Mouse (Mus musculus) layer of hippocampus, adult 9-10 months (tissue): ENCODE measurements around the gene Olfr1373.
A peak's percentile ranks its signal among the peaks of the same experiment; 100 is the strongest.
"Not testable (repeated sequence)": the region's sequence is repeated elsewhere in the genome, so short reads cannot be mapped to it uniquely, and the experiment has no call there.

Experiments used
- DNase-seq: peaks from one replicate; pipeline ENCODE4 v3.0.0; 2022; ENCODE audit warnings: low spot score

Gene Olfr1373

DNA sequence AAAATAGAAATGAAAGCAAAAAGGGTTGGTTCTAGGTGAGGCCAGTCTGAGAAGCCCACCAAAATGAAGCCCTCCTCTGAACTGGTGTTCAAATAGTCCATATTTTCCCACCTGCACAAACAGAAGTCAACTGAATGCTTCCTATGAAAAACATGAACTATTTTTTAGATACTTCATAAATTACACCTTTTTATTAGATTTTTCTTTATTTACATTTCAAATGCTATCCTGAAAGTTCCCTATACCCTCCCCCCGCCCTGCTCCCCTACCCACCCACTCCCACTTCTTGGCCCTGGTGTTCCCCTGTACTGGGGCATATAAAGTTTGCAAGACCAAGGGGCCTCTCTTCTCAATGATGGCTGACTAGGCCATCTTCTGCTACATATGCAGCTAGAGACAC is at the start of gene Olfr1373:
Olfr1373 (minus strand) TSS at position 101 of the 400 bp plus-strand sequence.
- DNase-seq: not testable (repeated sequence)

DNA sequence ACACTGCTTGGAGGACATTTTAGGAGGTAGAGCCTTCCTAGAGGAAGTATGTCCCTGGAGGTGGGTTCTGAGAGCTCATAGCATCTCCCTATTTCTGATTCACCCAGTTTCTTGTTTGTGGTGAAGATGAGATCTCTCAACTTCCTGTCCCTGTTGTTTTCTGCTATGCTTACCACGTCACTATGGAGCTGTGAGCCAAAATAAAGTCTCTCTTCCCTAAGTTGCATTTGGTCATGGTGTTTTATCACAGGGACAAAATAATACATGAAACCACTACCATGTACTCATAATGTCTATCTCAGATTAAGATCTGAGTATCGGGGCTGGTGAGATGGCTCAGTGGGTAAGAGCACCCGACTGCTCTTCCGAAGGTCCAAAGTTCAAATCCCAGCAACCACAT is 35.3 kb upstream of the Olfr1373 start:
- DNase-seq: not testable (repeated sequence)

DNA sequence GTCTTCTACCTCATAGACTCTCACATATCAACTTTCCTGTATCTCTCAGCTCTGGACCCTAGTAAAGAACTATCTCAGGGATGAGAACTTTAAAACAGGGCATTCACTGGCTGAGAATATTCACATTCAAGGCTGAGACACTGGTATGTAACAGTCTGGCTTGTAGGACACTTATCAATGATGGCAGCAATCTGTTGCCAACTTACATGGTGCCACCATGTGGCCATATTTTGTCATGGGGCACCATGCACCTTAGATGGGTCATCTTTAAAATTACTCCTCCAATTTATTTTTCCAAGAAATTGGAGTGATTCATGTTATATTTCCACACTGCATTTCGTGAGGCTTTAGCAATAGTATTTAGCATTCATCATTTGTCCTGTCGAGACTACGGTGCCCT is 34.6 kb upstream of the Olfr1373 start:
- not testable (repeated sequence) for DNase-seq

DNA sequence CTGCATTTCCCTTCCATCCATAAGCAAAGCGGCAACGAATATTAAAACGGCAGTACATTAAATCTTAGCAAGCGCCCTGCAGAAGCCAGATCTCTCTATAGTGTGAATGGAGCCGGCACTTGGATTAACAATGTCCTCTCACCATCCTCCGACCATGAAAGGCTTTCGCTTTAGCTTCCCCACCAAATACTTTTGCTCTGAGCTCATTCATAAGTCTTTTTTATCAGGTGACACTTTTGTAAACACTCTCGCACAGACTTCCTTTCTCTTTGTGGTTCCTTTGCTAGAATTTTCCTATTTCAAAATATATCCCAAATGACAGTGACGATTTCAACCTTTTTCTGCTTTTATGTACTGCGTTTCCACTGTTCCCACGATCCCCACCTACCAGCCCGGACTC is 23.1 kb upstream of the Olfr1373 start:
- no peak for DNase-seq

DNA sequence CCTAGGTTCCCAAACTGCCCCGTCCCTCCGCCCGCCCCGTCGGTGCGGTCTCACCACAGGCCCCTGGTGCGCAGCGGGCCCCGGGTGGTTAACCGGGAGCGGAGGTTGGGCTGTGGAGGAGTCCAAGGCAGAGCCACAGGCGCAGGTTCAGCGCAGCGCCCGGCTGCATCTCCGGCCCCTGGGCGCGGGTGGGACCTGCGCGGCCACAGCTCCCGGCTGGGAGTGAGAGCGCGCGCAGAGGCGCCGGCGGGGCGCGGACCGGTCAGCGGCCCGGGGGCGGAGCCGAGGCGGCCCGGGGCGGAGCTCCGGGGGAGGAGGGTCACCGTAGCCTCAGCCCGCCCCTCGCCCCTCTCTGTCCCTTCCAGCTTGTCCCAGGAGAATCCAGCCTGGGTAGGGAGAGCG is 22.6 kb upstream of the Olfr1373 start:
- not testable (repeated sequence) for DNase-seq

DNA sequence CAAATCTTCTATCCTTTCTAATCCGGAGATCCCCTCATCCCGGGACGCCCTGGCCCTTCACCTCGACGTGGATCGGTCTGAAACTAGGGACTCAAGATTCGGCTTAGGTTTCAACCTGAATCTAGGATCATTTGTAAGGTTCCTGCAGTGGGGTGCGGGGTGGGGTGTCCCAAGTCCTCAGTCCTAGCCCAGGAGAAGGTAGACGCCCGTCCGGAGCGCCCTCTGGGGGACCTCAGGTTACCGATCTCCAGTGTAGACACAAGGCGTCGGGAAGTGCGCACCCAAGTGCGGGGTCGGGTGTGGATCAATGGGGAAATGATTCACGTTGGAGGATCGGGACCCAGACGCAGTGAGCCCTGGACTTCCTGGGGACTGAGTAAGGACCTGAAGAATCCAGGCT is 21.8 kb upstream of the Olfr1373 start:
- DNase-seq: no peak

DNA sequence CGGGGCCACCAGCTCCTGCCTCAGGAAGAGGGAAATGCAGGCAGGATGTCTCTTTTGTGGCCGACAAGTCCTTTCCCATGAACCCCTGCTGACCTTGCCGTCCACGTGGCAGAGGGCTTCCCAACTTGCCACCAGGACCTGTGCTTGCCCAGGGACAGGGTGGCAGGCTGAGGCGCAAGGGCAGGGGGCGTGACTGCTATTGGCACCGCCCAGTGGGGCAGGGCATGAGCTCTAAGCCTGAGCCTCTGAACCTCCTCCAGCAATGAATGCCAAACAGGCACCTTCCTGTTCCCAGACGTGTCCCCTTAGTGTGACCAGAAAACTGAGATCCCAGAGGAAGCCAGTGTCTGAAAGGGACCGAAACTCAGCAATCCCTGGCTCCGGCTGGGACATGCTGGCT is 18.6 kb upstream of the Olfr1373 start:
- DNase-seq: no peak

DNA sequence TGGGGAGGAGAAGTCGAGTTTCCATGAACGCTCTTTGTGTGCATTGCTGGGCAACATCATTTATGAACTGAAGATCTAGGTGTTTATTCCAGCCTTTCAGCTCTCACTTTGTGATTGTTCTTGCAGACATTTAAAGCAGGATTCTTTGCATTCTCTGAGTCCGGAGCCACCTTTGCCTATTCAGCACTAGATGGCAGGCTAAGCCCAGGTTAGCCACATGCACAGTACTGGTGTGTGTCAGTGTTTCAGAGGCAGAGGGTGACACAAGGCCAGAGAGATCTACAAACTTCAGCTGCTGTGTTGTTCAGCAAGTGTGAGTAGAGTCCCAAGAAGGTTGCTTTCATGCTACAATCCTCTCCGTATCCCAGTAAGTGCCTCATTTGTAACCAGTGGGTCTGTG is 1.7 kb downstream of the Olfr1373 start:
- DNase-seq: peak; percentile 38

DNA sequence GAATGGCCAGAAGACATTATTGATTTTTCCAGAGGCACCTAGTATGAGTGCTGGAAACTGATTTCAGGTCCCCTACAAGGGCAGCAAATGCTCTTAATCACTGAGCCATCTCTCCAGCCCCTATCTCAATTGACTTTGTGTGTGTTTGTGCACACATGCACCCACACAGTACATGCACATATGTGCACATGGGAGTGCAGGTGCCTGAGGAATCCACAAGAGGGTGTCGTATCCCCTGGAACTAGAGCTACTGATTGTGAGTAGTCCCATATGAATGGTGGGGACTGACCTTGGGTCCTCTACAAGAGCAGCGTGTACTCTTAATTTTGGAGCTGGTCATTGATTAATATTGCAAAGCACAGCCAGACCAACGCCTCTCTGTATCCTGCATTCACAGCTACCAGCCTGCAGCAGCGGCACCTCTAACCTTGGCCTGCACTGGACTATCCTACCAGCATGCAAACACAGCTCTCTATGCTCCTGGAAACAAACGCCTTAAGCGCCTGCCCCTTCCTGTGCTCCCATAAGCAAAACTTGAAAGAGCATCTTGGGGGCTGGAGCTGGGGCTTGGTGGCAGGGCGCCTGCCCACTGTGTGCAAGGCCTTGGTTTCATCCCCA is 14.8 kb downstream of the Olfr1373 start:
- no peak for DNase-seq

DNA sequence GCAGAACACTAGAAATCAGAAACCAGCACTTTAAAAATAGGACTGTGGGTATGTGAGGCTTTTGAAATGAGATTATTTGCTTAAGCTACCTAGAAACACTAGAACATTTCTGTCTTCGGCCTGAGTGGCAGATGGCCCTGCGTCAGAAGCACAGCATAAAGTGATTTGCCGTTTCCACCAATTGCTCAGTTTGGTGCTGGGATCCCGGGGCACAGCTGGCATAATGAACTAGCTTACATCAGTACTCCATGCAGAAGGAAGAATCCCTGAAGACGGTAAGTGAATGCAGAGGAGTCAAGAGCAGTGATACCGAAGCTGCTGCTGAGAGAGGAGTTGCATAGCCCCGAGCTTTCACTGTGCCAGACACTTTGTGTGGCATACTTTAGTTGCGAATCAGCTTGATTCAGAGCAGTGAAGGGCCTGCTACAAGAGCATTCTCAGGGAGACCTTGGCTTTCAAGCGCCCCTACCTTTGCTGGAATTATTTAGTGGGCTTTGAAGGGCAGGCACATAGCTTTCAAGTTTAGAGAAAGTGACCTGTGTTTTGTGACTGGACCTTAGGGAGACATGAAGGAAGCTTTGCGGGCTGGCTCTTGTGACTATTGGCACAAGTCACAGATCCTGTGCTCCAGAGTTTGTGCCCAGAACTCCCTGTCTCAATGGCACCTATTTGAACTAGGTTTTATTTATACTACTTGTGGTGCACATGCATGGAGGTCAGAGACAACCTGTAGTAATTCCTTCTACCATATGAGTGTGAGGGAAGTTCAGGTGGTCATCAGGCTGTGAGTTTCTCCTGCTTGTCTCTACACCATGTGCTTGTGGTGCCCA is 15.5 kb downstream of the Olfr1373 start:
- DNase-seq: peak; percentile 25

DNA sequence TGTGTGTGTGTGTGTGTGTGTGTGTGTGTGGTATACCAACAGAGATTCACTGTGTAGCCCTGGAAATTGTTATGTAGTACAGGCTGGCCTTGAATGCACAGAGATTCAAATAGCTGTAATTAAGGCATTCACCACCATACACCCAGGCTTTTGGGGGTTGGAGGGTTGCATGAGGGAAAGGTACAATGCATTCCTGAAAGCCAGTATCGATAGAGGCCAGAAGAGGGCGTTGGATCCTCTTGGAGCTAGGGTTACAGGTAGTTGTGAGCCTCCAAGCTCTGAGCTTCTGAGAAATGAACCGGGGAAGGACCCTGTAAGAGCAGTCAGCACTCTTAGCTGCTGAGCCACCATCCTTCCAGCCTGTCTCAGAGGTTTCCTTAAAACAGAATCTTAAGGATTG is 16.2 kb downstream of the Olfr1373 start:
- no peak for DNase-seq

DNA sequence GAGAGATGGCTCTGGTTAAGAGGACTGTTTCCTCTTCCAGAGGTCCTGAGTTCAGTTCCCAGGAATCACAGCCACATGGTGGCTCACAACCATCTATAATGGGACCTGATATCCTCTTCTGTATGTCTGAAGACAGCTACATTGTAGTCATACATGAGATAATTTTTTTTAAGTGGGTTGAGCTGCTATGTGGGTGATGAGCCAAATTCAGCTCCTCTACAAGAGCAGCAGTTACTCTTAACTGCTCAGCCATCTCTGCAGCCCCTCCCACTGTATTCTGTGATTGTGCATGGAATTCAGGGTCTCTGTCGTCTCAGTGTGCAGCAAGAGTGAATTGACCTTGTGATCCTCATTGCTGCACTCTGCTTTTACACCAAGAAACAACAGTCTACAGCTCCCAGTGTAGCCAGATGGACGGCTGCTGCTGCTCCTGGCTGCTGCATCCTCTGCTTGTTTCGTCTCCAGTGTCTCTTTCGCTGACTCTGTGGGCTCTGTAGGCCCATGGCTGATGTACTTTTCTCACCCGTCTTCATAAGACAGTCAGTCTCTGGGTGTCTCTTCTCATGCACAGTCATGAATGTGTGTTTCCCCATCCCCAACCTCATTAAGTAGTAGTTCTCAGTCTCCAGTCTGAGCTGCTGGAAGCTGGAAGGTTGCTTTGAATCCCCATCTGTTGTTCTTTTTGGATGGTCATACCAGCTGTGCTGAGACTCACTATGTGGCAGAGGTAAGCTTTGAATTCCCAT is 16.8 kb downstream of the Olfr1373 start:
- peak; percentile 22 for DNase-seq

DNA sequence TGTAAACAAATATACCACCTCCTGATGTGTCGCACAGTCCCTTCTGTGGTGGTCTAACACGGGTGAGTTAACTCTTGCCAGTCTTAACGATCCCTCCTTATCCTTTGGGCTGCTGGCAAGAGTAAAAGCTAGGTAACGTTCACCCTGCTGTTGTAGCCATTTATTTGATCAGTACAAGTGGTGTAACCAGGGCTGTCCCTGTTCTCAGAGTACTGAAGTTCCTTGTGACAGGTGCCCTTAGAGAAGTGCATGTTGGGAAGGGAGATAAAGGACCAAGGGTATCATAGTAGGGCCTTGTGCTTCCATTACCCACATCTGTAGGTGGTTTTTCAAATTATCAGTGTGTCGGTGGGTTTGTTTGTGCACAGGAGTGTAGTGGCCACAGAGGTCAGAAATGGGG is 17.6 kb downstream of the Olfr1373 start:
- DNase-seq: no peak

DNA sequence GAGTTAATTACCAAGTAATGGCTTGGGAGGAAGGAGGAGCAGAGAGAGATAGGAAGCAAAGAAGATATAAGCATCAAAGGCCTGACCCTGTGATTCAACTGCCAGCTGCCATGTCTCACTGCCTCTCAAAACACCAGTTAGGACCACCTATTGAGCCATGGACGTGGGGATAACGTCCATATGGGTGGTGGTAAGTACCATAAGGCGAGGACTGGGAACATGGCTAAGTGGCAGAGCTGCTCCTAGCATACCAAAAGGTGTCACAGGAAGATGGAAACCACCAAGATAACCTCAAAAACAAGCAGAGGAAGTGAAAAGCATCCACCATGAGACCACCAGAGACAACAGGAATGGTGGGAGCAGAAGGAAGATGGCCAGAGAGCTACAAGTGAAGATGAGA is 18.2 kb downstream of the Olfr1373 start:
- no peak for DNase-seq

DNA sequence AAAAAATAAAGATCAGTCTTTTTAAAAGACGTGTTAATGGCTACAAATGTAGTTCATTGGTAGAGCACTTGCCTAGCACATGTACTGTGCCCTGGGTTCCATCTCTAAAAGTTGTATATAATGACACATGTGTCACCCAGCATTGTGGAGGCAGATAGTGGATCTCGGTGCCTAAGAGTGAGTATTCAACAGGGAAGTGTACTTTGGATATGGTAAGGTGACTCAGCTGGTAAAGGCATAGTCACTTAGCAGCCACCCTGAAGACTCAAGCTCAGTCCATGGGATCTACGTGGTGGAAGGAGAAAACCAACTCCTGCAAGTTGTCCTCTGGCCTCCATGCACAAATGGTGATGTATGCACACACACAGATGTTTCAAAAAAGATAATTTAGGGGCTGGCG is 20.9 kb downstream of the Olfr1373 start:
- no peak for DNase-seq

DNA sequence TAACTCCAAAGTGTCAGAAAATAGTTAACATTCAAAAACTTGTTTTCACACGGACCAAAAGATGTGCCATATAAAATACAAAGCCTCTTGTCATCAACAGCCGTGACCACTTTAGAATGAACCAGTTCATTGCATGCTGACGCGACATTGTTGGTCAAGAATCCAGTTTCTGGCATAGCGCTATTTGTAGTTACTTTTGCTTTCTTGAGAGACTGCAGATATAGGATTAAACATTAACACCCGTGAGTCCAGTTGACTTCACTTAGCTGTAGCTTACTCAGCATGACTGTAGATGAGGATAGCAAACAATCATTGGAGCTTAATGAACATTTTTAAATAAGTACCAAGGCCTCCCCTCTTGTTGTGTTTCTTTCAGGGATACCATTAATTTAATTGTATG is 23.3 kb downstream of the Olfr1373 start:
- DNase-seq: no peak

DNA sequence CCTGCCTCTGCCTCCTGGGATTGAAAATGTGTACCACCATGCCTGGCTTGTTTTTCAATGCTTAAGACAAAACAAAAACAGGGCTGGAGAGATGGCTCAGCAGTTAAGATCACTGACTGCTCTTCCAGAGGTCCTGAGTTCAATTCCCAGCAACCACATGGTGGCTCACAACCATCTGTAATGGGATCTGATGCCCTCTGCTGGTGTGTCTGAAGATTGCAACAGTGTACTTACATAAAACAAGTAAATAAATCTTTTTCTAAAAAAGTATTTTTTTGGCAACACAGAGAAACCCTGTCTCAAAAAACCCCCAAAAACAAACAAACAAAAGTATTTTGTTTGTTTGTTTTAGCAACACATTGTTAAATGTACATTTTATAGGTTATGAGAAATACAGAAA is 24.9 kb downstream of the Olfr1373 start:
- DNase-seq: not testable (repeated sequence)

DNA sequence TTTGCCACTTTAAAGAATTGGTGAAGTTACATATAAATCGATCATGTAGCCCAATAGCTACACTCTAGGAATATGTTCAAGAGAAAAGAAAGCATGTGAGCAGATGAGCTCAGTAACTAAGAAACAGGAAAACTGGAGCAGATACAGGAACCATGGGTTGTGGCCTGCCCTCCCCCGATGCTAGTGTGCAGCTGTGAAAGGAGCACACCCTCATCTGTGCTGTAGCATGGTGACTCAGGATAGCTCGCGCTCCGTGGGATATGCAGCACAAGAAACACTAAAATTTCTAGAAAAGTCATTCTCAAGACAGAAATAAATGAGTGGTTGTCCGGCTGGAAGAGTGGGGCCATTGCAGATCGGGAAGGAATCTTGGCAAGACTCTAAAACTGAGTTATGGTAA is 28.2 kb downstream of the Olfr1373 start:
- no peak for DNase-seq

DNA sequence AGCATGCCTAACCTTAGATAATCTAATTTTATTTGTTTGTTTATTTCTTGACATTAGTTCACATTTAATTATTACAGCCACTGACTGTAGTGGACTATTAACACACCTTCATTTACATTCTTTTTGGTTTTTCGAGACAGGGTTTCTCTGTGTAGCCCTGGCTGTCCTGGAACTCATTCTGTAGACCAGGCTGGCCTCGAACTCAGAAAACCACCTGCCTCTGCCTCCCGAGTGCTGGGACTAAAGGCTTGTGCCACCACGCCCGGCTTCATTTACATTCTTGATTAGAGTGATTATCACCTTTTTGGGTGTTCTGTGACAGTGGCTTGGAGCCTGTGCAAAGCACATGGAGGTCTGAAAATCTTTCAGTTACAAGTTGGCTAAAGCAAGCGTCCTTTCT is 29.2 kb downstream of the Olfr1373 start:
- not testable (repeated sequence) for DNase-seq

DNA sequence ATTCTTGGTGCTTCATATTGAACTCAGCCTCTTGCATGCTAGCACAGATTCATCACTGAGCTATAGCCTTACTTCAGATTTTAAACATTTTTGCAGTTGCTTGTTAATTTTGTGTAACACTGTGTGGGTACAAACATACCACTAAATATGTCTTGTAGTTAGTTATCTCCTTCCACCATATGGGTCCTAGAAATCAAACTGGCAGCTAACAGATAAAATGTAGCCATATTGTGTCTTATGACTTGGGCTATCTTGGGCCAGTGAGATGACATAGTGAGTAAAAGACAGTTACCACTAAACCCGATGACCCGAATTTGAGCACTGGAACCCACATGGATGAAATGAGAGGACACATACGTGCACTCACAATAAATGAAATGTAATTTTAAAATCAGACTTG is 29.8 kb downstream of the Olfr1373 start:
- no peak for DNase-seq

DNA sequence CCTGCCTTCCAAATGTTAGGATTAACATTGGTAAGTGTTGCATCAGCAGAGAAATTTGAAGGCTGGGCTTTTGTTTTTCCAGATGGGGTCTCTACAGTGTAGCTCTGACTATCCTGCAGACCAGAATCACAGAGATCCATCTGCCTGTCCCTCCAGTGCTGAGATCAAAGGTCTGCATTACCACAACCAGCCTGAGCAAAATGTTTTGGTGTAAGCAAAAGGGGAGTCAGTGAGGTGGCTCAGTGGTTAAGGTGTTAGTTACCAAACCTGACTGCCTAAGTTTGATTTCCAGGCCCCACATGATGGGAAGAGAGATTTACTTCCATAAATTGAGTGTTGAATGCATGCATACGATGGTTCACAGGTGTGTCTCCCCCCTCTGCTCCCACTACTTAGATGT is 35.9 kb downstream of the Olfr1373 start:
- no peak for DNase-seq

DNA sequence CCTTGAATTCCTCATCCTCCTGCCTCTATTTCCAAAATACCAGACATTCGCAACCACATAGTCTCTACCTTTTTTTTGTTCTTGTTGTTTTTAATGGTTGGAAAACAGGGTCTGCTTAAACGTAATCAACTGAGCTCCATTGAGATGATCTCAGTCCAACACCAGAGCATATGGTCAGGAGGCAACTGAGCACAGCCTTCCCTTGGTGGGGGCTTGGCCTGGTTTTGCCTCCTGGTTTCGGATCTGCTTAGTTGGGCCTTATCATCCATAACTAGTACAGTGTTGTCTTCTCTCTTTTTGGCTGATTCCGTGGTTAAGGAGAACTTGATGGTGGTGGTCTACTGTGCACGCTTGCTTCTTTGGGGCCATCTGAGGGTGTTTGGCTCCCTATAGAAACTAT is 36.5 kb downstream of the Olfr1373 start:
- DNase-seq: no peak

DNA sequence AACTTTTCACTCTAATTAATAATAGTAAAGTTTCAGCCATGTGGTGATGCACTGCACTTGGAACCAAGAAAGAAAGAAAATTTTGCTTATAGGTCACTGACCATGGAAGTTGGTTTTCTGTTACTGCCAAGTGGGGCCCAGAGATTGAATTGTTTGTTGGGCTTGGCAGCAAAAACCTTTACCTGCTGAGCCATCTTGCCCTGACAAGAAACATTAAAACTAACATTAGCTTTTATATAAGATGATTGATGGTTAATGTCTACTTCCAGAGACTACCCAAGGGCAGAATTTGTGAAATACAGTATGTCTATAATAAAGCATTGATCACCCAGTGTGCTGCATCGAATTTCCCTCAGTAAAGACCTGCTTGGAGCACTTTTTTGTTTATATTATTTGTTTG is 38.9 kb downstream of the Olfr1373 start:
- DNase-seq: no peak
